Mouse (Mus musculus): ENCODE measurements around the gene Tmem59. TPM values are rescaled to one million over a fixed set of nuclear protein-coding genes. Genes with fewer than 3 reads are reported as not detected.

Gene Tmem59
- total and polyA plus RNA-seq, 3 experiments, result 55.8 to 78.9 TPM; not detected in 1

GRCm38 (mm10) chr4:107249471-107249870 is 71.3 kb downstream of the Tmem59 start:
- Histone ChIP-seq H3K79me2 (ENCODE audit: control insufficient read depth, insufficient read depth, low read length, poor library complexity) (peaks cover 8% of the 10 kb centered on the region), H3K27ac (ENCODE audit: control insufficient read depth, low read depth, low read length) (no peak overlapping the region), H3K9ac (ENCODE audit: control insufficient read depth, low read depth, low read length, poor library complexity, severe bottlenecking) (no peak overlapping the region), H3K4me3 (ENCODE audit: control insufficient read depth in 1 of 2, insufficient read depth in 1 of 2, low read depth in 2 of 2, low read length in 2 of 2) (no peak overlapping the region), H3K36me3 (ENCODE audit: control insufficient read depth in 1 of 2, insufficient read depth in 2 of 2, low read length in 2 of 2) (peaks cover 7 to 17% of the 10 kb centered on the region in 2 experiments), H3K4me1 (ENCODE audit: control insufficient read depth in 1 of 2, insufficient read depth in 2 of 2, low read length in 2 of 2) (peaks cover 13 to 20% of the 10 kb centered on the region in 2 experiments), H3K9me3 (replicated peaks; ENCODE audit: insufficient read depth, low read length) (no peaks in the 10 kb centered on the region), H3K27me3 (ENCODE audit: control insufficient read depth in 1 of 2, insufficient read depth in 2 of 2, low read length in 2 of 2) (no peaks in the 10 kb centered on the region)
- TF ChIP-seq TBP (IDR thresholded peaks at IDR 0.05; ENCODE audit: low read depth, low read length) (no peak), E2F4 (IDR thresholded peaks at IDR 0.05; ENCODE audit: borderline replicate concordance, low read depth, low read length) (no peak), MAZ (IDR thresholded peaks at IDR 0.05; ENCODE audit: low read depth, low read length) (no peak), JUND (IDR thresholded peaks at IDR 0.05; ENCODE audit: low read depth, low read length) (no peak), MEF2A (IDR thresholded peaks at IDR 0.05; ENCODE audit: extremely low read depth, insufficient replicate concordance, low read depth, low read length, poor library complexity, severe bottlenecking) (no peak), TCF12 (IDR thresholded peaks at IDR 0.05; ENCODE audit: low read depth, low read length) (no peak), GATA1 (IDR thresholded peaks at IDR 0.05; ENCODE audit: low read depth, low read length) (no peak), ZMIZ1 (IDR thresholded peaks at IDR 0.05; ENCODE audit: low read depth, low read length) (no peak), CTCF (IDR thresholded peaks at IDR 0.05 in 2 of 3, conservative IDR thresholded peaks at IDR 0.05 in 1 of 3; ENCODE audit: control insufficient read depth in 1 of 3, insufficient read depth in 1 of 3, low read depth in 2 of 3, low read length in 3 of 3, poor library complexity in 1 of 3, severe bottlenecking in 1 of 3) (no peak), ZC3H11A (IDR thresholded peaks at IDR 0.05; ENCODE audit: low read depth, low read length) (no peak), SIN3A (IDR thresholded peaks at IDR 0.05; ENCODE audit: low read length) (no peak), ELF1 (IDR thresholded peaks at IDR 0.05; ENCODE audit: low read depth, low read length) (no peak), NELFE (IDR thresholded peaks at IDR 0.05; ENCODE audit: low read depth, low read length) (no peak), UBTF (IDR thresholded peaks at IDR 0.05; ENCODE audit: borderline replicate concordance, insufficient read depth, low read depth, low read length) (no peak), MXI1 (IDR thresholded peaks at IDR 0.05; ENCODE audit: low read depth, low read length) (no peak)
- DNase-seq (ENCODE audit: low read depth, low spot score), result peak; percentile 15

GRCm38 (mm10) chr4:107250494-107250893 is 72.3 kb downstream of the Tmem59 start:
- no peak for TF ChIP-seq NRF1 (IDR thresholded peaks at IDR 0.05; ENCODE audit: insufficient read depth, low read depth, low read length, poor library complexity, severe bottlenecking)
- TF ChIP-seq SMC3 (IDR thresholded peaks at IDR 0.05; ENCODE audit: low read depth, low read length), result peak; percentile 69
- no peak for TF ChIP-seq MAZ (IDR thresholded peaks at IDR 0.05; ENCODE audit: low read depth, low read length)
- no peak for TF ChIP-seq E2F4 (IDR thresholded peaks at IDR 0.05; ENCODE audit: borderline replicate concordance, low read depth, low read length)
- no peak for TF ChIP-seq ZNF384 (IDR thresholded peaks at IDR 0.05; ENCODE audit: low read depth, low read length)
- TF ChIP-seq BHLHE40 (IDR thresholded peaks at IDR 0.05; ENCODE audit: borderline replicate concordance, low read depth, low read length), result no peak
- peak; percentile 55 for TF ChIP-seq RAD21 (IDR thresholded peaks at IDR 0.05; ENCODE audit: low read depth, low read length)
- TF ChIP-seq ZC3H11A (IDR thresholded peaks at IDR 0.05; ENCODE audit: low read depth, low read length), result peak; percentile 41
- peak; percentile 41 to 73 (median 42) for TF ChIP-seq CTCF (IDR thresholded peaks at IDR 0.05 in 2 of 3, conservative IDR thresholded peaks at IDR 0.05 in 1 of 3; ENCODE audit: control insufficient read depth in 1 of 3, insufficient read depth in 1 of 3, low read depth in 2 of 3, low read length in 3 of 3, poor library complexity in 1 of 3, severe bottlenecking in 1 of 3)
- no peak for TF ChIP-seq JUND (IDR thresholded peaks at IDR 0.05; ENCODE audit: low read depth, low read length)
- peak; percentile 56 for DNase-seq (ENCODE audit: low read depth, low spot score)
- H3K4me3 ChIP-seq (ENCODE audit: control insufficient read depth in 1 of 2, insufficient read depth in 1 of 2, low read depth in 2 of 2, low read length in 2 of 2), result no peak overlapping the region
- no peak overlapping the region for H3K9ac ChIP-seq (ENCODE audit: control insufficient read depth, low read depth, low read length, poor library complexity, severe bottlenecking)
- peaks cover 2 to 15% of the 10 kb centered on the region in 2 experiments for H3K36me3 ChIP-seq (ENCODE audit: control insufficient read depth in 1 of 2, insufficient read depth in 2 of 2, low read length in 2 of 2)
- no peaks in the 10 kb centered on the region for H3K27me3 ChIP-seq (ENCODE audit: control insufficient read depth in 1 of 2, insufficient read depth in 2 of 2, low read length in 2 of 2)
- H3K27ac ChIP-seq (ENCODE audit: control insufficient read depth, low read depth, low read length), result no peak overlapping the region
- peaks cover 8% of the 10 kb centered on the region for H3K79me2 ChIP-seq (ENCODE audit: control insufficient read depth, insufficient read depth, low read length, poor library complexity)
- H3K4me1 ChIP-seq (ENCODE audit: control insufficient read depth in 1 of 2, insufficient read depth in 2 of 2, low read length in 2 of 2), result peaks cover 14 to 15% of the 10 kb centered on the region in 2 experiments; a peak in 3 of 4 replicates
- H3K9me3 ChIP-seq (replicated peaks; ENCODE audit: insufficient read depth, low read length), result no peaks in the 10 kb centered on the region

Other genes with a start within 250 kb of the Tmem59 start
- gene Mrpl37, start 111.5 kb upstream of the Tmem59 start, total RNA-seq (2012; rRNA removed), result 69.6 and 73.1 TPM in 2 replicates
- 100 to 1,000 TPM; 153 to 423 TPM for gene Mrpl37, start 111.5 kb upstream of the Tmem59 start, polyA plus RNA-seq (2012; ENCODE audit: insufficient read depth in 1 of 2, insufficient read length in 2 of 2, low read depth in 1 of 2, low replicate concordance in 2 of 2, missing spikeins in 1 of 2)
- gene Cyb5rl, start 111.4 kb upstream of the Tmem59 start, total RNA-seq (2012; rRNA removed), result 5.6 and 8.5 TPM in 2 replicates
- 1 to 10 TPM in 1 of 2 experiments, not detected in 1; 9.3 TPM for gene Cyb5rl, start 111.4 kb upstream of the Tmem59 start, polyA plus RNA-seq (2012; ENCODE audit: insufficient read depth in 1 of 2, insufficient read length in 2 of 2, low read depth in 1 of 2, low replicate concordance in 2 of 2, missing spikeins in 1 of 2)
- not detected in 2 replicates for gene Cdcp2, start 81.5 kb upstream of the Tmem59 start, total RNA-seq (2012; rRNA removed)
- gene Cdcp2, start 81.5 kb upstream of the Tmem59 start, polyA plus RNA-seq (2012; ENCODE audit: insufficient read depth in 1 of 2, insufficient read length in 2 of 2, low read depth in 1 of 2, low replicate concordance in 2 of 2, missing spikeins in 1 of 2), result not detected
- gene Tceanc2, start 717 bp downstream of the Tmem59 start, total RNA-seq (2012; rRNA removed), result 1.5 and 1.9 TPM in 2 replicates
- 1 to 10 TPM in 1 of 2 experiments, not detected in 1; 9.4 TPM for gene Tceanc2, start 717 bp downstream of the Tmem59 start, polyA plus RNA-seq (2012; ENCODE audit: insufficient read depth in 1 of 2, insufficient read length in 2 of 2, low read depth in 1 of 2, low replicate concordance in 2 of 2, missing spikeins in 1 of 2)
- 0.15 TPM in 1 of 2 replicates, not detected in the other for gene Ldlrad1, start 30.8 kb downstream of the Tmem59 start, total RNA-seq (2012; rRNA removed)
- not detected for gene Ldlrad1, start 30.8 kb downstream of the Tmem59 start, polyA plus RNA-seq (2012; ENCODE audit: insufficient read depth in 1 of 2, insufficient read length in 2 of 2, low read depth in 1 of 2, low replicate concordance in 2 of 2, missing spikeins in 1 of 2)
- gene Lrrc42, start 75.1 kb downstream of the Tmem59 start, total RNA-seq (2012; rRNA removed), result 8.6 and 9.3 TPM in 2 replicates
- gene Lrrc42, start 75.1 kb downstream of the Tmem59 start, polyA plus RNA-seq (2012; ENCODE audit: insufficient read depth in 1 of 2, insufficient read length in 2 of 2, low read depth in 1 of 2, low replicate concordance in 2 of 2, missing spikeins in 1 of 2), result 10 to 100 TPM in 1 of 2 experiments, not detected in 1; 48.9 TPM
- 11.2 and 12.4 TPM in 2 replicates for gene Hspb11, start 75.2 kb downstream of the Tmem59 start, total RNA-seq (2012; rRNA removed)
- 10 to 100 TPM in 1 of 2 experiments, not detected in 1; 16.8 TPM for gene Hspb11, start 75.2 kb downstream of the Tmem59 start, polyA plus RNA-seq (2012; ENCODE audit: insufficient read depth in 1 of 2, insufficient read length in 2 of 2, low read depth in 1 of 2, low replicate concordance in 2 of 2, missing spikeins in 1 of 2)
- gene Dio1, start 128.8 kb downstream of the Tmem59 start, total RNA-seq (2012; rRNA removed), result not detected in 2 replicates
- under 1 TPM in 1 of 2 experiments, not detected in 1; 0.13 TPM for gene Dio1, start 128.8 kb downstream of the Tmem59 start, polyA plus RNA-seq (2012; ENCODE audit: insufficient read depth in 1 of 2, insufficient read length in 2 of 2, low read depth in 1 of 2, low replicate concordance in 2 of 2, missing spikeins in 1 of 2)
- gene Yipf1, start 136.0 kb downstream of the Tmem59 start, total RNA-seq (2012; rRNA removed), result 37.5 and 40.6 TPM in 2 replicates
- 100 to 1,000 TPM in 1 of 2 experiments, 10 to 100 TPM in 1; 43.5 to 549 TPM for gene Yipf1, start 136.0 kb downstream of the Tmem59 start, polyA plus RNA-seq (2012; ENCODE audit: insufficient read depth in 1 of 2, insufficient read length in 2 of 2, low read depth in 1 of 2, low replicate concordance in 2 of 2, missing spikeins in 1 of 2)
- gene Ndc1, start 189.4 kb downstream of the Tmem59 start, total RNA-seq (2012; rRNA removed), result 44.7 and 54.0 TPM in 2 replicates
- gene Ndc1, start 189.4 kb downstream of the Tmem59 start, polyA plus RNA-seq (2012; ENCODE audit: insufficient read depth in 1 of 2, insufficient read length in 2 of 2, low read depth in 1 of 2, low replicate concordance in 2 of 2, missing spikeins in 1 of 2), result 100 to 1,000 TPM in 1 of 2 experiments, 10 to 100 TPM in 1; 57.2 to 274 TPM

Data from MEL (cell line).